Mouse (Mus musculus): ENCODE data around the gene Slc25a12.

GRCm38 (mm10) chr2:71306357-71306756, 61.2 kb downstream of the Slc25a12 start:
- TF ChIP-seq CTCF (IDR thresholded peaks at IDR 0.05; ENCODE audit: control insufficient read depth, insufficient read depth, insufficient replicate concordance, low read depth, low read length), result no peak
- TF ChIP-seq POLR2A (IDR thresholded peaks at IDR 0.05; ENCODE audit: control insufficient read depth, low read depth, low read length), result no peak

Data from testis, adult 2 months (tissue).